Mouse (Mus musculus): ENCODE measurements around the gene Xrcc4. TPM values are rescaled to one million over a fixed set of nuclear protein-coding genes. Genes with fewer than 3 reads are reported as not detected.

The Xrcc4 gene
- polyA plus RNA-seq, 1 experiment from 2014 or later = 14.6 TPM

GRCm38 (mm10) chr13:90032523-90032922 is 56.9 kb downstream of the Xrcc4 start:
- H3K9me3 ChIP-seq (replicated peaks) = no peaks in the 10 kb centered on the region
- H3K27ac ChIP-seq = no peak overlapping the region
- H3K27me3 ChIP-seq = no peaks in the 10 kb centered on the region
- no peak for ATAC-seq (replicated peaks; ENCODE audit: low FRiP score)
- no peak overlapping the region for H3K9ac ChIP-seq
- no peaks in the 10 kb centered on the region for H3K36me3 ChIP-seq
- no peaks in the 10 kb centered on the region for H3K4me1 ChIP-seq
- H3K4me2 ChIP-seq = no peak overlapping the region
- 65% methylated on average over 2 of the region's 2 CpGs for WGBS
- no peak overlapping the region for H3K4me3 ChIP-seq (replicated peaks)

DNA sequence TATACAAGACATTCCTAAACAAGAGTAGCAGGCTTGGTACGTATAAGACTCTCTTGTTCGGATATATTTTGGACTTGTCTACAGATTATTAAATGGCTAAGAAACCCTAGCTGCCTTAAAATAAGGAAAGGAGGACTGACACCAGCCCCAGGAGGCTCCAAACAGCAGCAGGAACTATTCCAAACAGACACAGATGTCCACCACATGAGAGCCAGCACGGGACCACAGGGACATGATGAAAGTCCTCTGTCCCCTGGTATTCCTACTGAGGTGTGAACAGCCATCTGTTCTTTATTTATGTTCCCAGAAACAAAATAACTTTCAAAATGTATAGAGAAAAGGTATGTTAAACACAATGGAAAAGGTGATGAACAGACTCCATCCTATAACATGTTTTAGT is 58.5 kb downstream of the Xrcc4 start:
- 63% methylated on average over 3 of the region's 3 CpGs for WGBS
- Histone ChIP-seq H3K9me3 (replicated peaks) (no peaks in the 10 kb centered on the region), H3K9ac (no peak overlapping the region), H3K27ac (no peak overlapping the region), H3K4me2 (no peak overlapping the region), H3K4me1 (no peaks in the 10 kb centered on the region), H3K36me3 (no peaks in the 10 kb centered on the region), H3K27me3 (no peaks in the 10 kb centered on the region), H3K4me3 (replicated peaks) (no peak overlapping the region)
- no peak for ATAC-seq (replicated peaks; ENCODE audit: low FRiP score)

- Histone ChIP-seq H3K36me3 (no peaks in the 10 kb centered on the region), H3K9ac (no peak overlapping the region), H3K4me3 (replicated peaks) (no peak overlapping the region), H3K27ac (no peak overlapping the region), H3K4me1 (no peaks in the 10 kb centered on the region), H3K27me3 (no peaks in the 10 kb centered on the region), H3K9me3 (replicated peaks) (no peaks in the 10 kb centered on the region), H3K4me2 (no peak overlapping the region)
- ATAC-seq (replicated peaks; ENCODE audit: low FRiP score) = no peak
- WGBS = 65% methylated on average over 3 of the region's 3 CpGs
Observed at GRCm38 (mm10) chr13:90012620-90013019, 76.8 kb downstream of the Xrcc4 start.

DNA sequence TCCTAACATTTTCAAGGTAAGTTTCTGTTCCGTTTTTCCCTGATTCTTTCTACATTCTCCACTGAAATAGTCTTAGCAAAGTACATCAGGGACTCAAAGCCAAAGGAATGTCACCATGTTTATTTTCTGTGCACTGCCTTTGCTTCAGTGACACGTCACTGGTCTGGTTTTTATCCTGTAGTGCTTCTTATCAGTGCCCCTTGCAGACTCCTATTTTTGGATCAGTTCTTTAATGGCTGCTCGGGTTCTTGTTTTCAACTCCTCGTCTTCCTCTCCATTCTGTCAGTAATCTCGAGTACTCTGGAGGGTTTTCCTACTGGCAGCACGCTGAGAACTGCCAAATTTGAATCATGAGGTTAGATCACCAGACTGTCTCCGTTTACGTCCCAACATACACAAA is 77.2 kb downstream of the Xrcc4 start:
- ATAC-seq (replicated peaks; ENCODE audit: low FRiP score) = no peak
- H3K27me3 ChIP-seq = no peaks in the 10 kb centered on the region
- H3K4me3 ChIP-seq (replicated peaks) = no peak overlapping the region
- no peak overlapping the region for H3K4me2 ChIP-seq
- WGBS = 59% methylated on average over 8 of the region's 8 CpGs
- no peak overlapping the region for H3K27ac ChIP-seq
- no peak overlapping the region for H3K9ac ChIP-seq
- H3K36me3 ChIP-seq = no peaks in the 10 kb centered on the region
- no peaks in the 10 kb centered on the region for H3K4me1 ChIP-seq
- H3K9me3 ChIP-seq (replicated peaks) = no peaks in the 10 kb centered on the region

DNA sequence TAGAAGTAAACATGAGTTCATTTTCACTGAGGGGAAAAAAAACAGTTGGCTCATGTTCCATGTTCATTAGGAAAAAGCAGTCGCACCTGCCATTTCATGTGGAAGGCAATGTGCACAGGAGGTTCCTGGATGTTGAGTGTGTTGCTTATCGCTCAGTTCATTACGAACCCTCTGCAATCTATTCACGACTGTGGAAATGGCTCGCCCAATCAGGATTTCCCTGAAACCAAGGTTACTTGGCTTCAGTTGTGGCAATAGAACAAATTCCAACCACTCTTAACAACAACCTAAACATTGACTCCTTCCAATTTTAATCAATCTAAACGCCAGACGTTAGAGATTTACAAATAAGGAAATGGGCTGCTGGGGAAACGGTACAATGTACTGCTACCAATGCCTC is 78.3 kb downstream of the Xrcc4 start:
- no peak overlapping the region for H3K4me3 ChIP-seq (replicated peaks)
- no peaks in the 10 kb centered on the region for H3K4me1 ChIP-seq
- ATAC-seq (replicated peaks; ENCODE audit: low FRiP score) = no peak
- no peak overlapping the region for H3K4me2 ChIP-seq
- no peaks in the 10 kb centered on the region for H3K27me3 ChIP-seq
- no peak overlapping the region for H3K27ac ChIP-seq
- no peak overlapping the region for H3K9ac ChIP-seq
- no peaks in the 10 kb centered on the region for H3K36me3 ChIP-seq
- WGBS = 85% methylated on average over 8 of the region's 8 CpGs
- H3K9me3 ChIP-seq (replicated peaks) = no peaks in the 10 kb centered on the region

- no peak overlapping the region for H3K27ac ChIP-seq
- H3K9me3 ChIP-seq (replicated peaks) = no peaks in the 10 kb centered on the region
- no peak for ATAC-seq (replicated peaks; ENCODE audit: low FRiP score)
- no peak overlapping the region for H3K4me3 ChIP-seq (replicated peaks)
- H3K9ac ChIP-seq = no peak overlapping the region
- no peak overlapping the region for H3K4me2 ChIP-seq
- H3K36me3 ChIP-seq = no peaks in the 10 kb centered on the region
- no peaks in the 10 kb centered on the region for H3K27me3 ChIP-seq
- no peaks in the 10 kb centered on the region for H3K4me1 ChIP-seq
Observed at GRCm38 (mm10) chr13:90009786-90010185, 79.6 kb downstream of the Xrcc4 start.

- ATAC-seq (replicated peaks; ENCODE audit: low FRiP score) = no peak
- Histone ChIP-seq H3K4me1 (no peaks in the 10 kb centered on the region), H3K27ac (no peak overlapping the region), H3K27me3 (no peaks in the 10 kb centered on the region), H3K4me2 (no peak overlapping the region), H3K4me3 (replicated peaks) (no peak overlapping the region), H3K9me3 (replicated peaks) (no peaks in the 10 kb centered on the region), H3K36me3 (no peaks in the 10 kb centered on the region), H3K9ac (no peak overlapping the region)
- WGBS = 100% methylated on average over 1 of the region's 1 CpGs
Observed at GRCm38 (mm10) chr13:90005561-90005960, 83.8 kb downstream of the Xrcc4 start.

- ATAC-seq (replicated peaks; ENCODE audit: low FRiP score) = no peak
- Histone ChIP-seq H3K36me3 (no peaks in the 10 kb centered on the region), H3K4me2 (no peak overlapping the region), H3K27me3 (no peaks in the 10 kb centered on the region), H3K4me3 (replicated peaks) (no peak overlapping the region), H3K9ac (no peak overlapping the region), H3K9me3 (replicated peaks) (no peaks in the 10 kb centered on the region), H3K27ac (no peak overlapping the region), H3K4me1 (no peaks in the 10 kb centered on the region)
Observed at GRCm38 (mm10) chr13:89997531-89997930, 91.9 kb downstream of the Xrcc4 start.

DNA sequence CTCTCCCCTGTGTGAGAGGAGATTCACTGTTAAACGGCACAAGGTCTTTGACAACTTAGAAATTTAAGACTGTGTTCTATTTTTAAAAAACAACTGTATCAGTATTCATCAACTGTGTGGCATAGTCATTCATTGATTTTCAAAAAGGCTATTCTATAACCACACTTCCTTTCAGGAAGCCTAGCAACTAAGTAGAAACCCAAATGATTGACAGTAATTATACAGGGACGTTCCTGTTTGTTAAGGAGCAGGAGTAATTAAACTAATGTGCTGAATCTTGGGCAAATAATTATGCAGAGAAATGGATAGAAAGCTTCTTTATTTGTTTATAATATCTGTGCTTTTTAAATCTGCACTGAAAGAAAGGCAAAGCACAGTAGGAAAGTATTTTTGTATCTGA is 103.3 kb downstream of the Xrcc4 start:
- 55% methylated on average over 2 of the region's 2 CpGs for WGBS
- no peaks in the 10 kb centered on the region for H3K27me3 ChIP-seq
- no peaks in the 10 kb centered on the region for H3K36me3 ChIP-seq

GRCm38 (mm10) chr13:89970940-89971339 is 118.5 kb downstream of the Xrcc4 start:
- Histone ChIP-seq H3K27me3 (no peaks in the 10 kb centered on the region), H3K27ac (no peak overlapping the region), H3K4me2 (no peak overlapping the region), H3K4me1 (no peaks in the 10 kb centered on the region), H3K4me3 (replicated peaks) (no peak overlapping the region), H3K36me3 (no peaks in the 10 kb centered on the region), H3K9ac (no peak overlapping the region), H3K9me3 (replicated peaks) (no peaks in the 10 kb centered on the region)
- ATAC-seq (replicated peaks; ENCODE audit: low FRiP score) = no peak
- 81% methylated on average over 3 of the region's 3 CpGs for WGBS

More for the DNA sequence above, 103.3 kb downstream of the Xrcc4 start:
- no peak overlapping the region for H3K27ac ChIP-seq
- ATAC-seq (replicated peaks; ENCODE audit: low FRiP score) = no peak
- H3K9me3 ChIP-seq (replicated peaks) = no peaks in the 10 kb centered on the region
- no peak overlapping the region for H3K9ac ChIP-seq
- H3K4me2 ChIP-seq = no peak overlapping the region
- no peak overlapping the region for H3K4me3 ChIP-seq (replicated peaks)
- H3K4me1 ChIP-seq = no peaks in the 10 kb centered on the region

DNA sequence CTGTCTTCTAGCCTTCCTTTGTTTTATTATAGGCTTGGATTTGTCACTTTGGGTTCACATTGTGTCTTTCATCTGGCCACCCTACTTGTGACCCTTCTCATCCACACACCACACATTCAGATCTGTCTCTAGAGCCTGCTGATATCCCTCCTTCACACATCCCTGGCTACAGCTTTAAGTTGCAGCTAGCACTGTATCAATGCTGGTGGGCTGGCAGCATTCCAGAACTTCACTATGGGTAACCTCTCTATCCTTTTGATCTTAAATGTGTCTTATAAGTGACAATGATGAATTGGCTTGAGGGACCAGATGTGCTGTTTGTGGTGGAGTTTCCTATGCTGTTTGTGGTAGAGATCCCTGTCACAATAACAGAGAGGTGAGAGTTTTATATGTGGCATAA is 120.7 kb downstream of the Xrcc4 start:
- H3K4me1 ChIP-seq = no peaks in the 10 kb centered on the region
- H3K27ac ChIP-seq = no peak overlapping the region
- H3K9me3 ChIP-seq (replicated peaks) = no peaks in the 10 kb centered on the region
- no peak overlapping the region for H3K4me2 ChIP-seq
- H3K27me3 ChIP-seq = no peaks in the 10 kb centered on the region
- H3K9ac ChIP-seq = no peak overlapping the region
- H3K36me3 ChIP-seq = no peaks in the 10 kb centered on the region
- no peak for ATAC-seq (replicated peaks; ENCODE audit: low FRiP score)
- H3K4me3 ChIP-seq (replicated peaks) = no peak overlapping the region

DNA sequence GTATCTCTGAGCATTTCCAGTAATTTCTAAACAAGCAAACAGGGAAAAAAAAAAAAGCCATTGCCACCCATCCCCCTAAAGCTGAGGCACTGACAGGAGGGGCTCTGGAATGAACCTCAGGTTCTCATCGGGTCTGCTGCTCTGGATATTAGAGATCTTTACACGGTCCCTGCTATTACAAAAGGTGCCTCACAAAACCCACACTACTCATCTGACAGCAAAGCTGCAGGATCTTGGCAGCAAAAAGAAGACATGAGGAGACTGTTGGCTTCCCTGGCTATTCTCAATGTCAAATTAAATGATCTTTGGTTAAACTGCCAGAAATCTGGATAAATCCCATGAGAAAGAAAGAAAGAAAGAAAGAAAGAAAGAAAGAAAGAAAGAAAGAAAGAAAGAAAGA is 145.1 kb downstream of the Xrcc4 start:
- Histone ChIP-seq H3K27me3 (no peaks in the 10 kb centered on the region), H3K4me2 (no peak overlapping the region), H3K4me3 (replicated peaks) (no peak overlapping the region), H3K4me1 (no peaks in the 10 kb centered on the region), H3K36me3 (no peaks in the 10 kb centered on the region), H3K9ac (no peak overlapping the region), H3K27ac (no peak overlapping the region), H3K9me3 (replicated peaks) (no peaks in the 10 kb centered on the region)
- 81% methylated on average over 2 of the region's 2 CpGs for WGBS
- no peak for ATAC-seq (replicated peaks; ENCODE audit: low FRiP score)

- Histone ChIP-seq H3K4me1 (no peaks in the 10 kb centered on the region), H3K9ac (no peak overlapping the region), H3K9me3 (replicated peaks) (no peaks in the 10 kb centered on the region), H3K36me3 (no peaks in the 10 kb centered on the region), H3K4me3 (replicated peaks) (no peak overlapping the region), H3K27me3 (no peaks in the 10 kb centered on the region), H3K4me2 (no peak overlapping the region), H3K27ac (no peak overlapping the region)
- WGBS = 6% methylated on average over 3 of the region's 3 CpGs
- peak; percentile 89 for ATAC-seq (replicated peaks; ENCODE audit: low FRiP score)
Observed at GRCm38 (mm10) chr13:89929477-89929876, 159.9 kb downstream of the Xrcc4 start.

Data from kidney, embryonic 15.5 days (tissue).